Mouse (Mus musculus) embryonic facial prominence, embryonic 14.5 days (tissue): ENCODE results near the gene Pfkfb3. TPM values are rescaled to one million over a fixed set of nuclear protein-coding genes. Genes with fewer than 3 reads are reported as not detected.
A peak's percentile ranks its signal among the peaks of the same experiment; 100 is the strongest.

Source experiments
- ATAC-seq: fragments of 200-750 bp; cut with Nextera tagmentation; 2 replicates; pipeline ENCODE4 v1.8.0; 2017; ENCODE audit warnings: low read depth, moderate number of reproducible peaks, moderate TSS enrichment
- DNase-seq: peaks from one replicate; pipeline ENCODE4 v3.0.0-alpha.2; 2015; ENCODE audit warnings: low spot score
- H3K27ac ChIP-seq: fragments of 300-500 bp; sonication (generic); replicated peaks from 2 replicates; pipeline ENCODE4 v1.5.1; 2014; ENCODE audit warnings: low read depth, mild to moderate bottlenecking, low read length, moderate library complexity
- H3K27me3 ChIP-seq: fragments of 300-500 bp; sonication (generic); replicated peaks from 2 replicates; pipeline ENCODE4 v1.6.1; 2014; ENCODE audit warnings: low read length; ENCODE audit not compliant: control insufficient read depth, insufficient read depth
- H3K36me3 ChIP-seq: fragments of 300-500 bp; sonication (generic); 2 replicates; pipeline ENCODE4 v1.6.1; 2014; ENCODE audit warnings: low read length, mixed read lengths; ENCODE audit not compliant: control insufficient read depth, insufficient read depth
- H3K4me1 ChIP-seq: fragments of 300-500 bp; sonication (generic); 2 replicates; pipeline ENCODE4 v1.6.1; 2014; ENCODE audit warnings: antibody characterized with exemption, low read length; ENCODE audit not compliant: control insufficient read depth, insufficient read depth
- H3K4me2 ChIP-seq: fragments of 300-500 bp; sonication (generic); 2 replicates; pipeline ENCODE4 v1.6.1; 2014; ENCODE audit warnings: low read depth, mild to moderate bottlenecking, low read length, moderate library complexity, mixed read lengths
- H3K4me3 ChIP-seq: fragments of 300-500 bp; sonication (generic); 2 replicates; pipeline ENCODE4 v1.5.1; 2014; ENCODE audit warnings: low read depth, mild to moderate bottlenecking, low read length
- H3K9ac ChIP-seq: fragments of 300-500 bp; sonication (generic); 2 replicates; pipeline ENCODE4 v1.6.1; 2014; ENCODE audit warnings: low read depth, mild to moderate bottlenecking, low read length, moderate library complexity, mixed read lengths
- H3K9me3 ChIP-seq: fragments of 300-500 bp; sonication (generic); 2 replicates; pipeline ENCODE4 v1.6.1; 2016; ENCODE audit warnings: low read length; ENCODE audit not compliant: control insufficient read depth
- WGBS: fragments of 180-500 bp; shearing (Covaris S2); extraction: QIAGEN DNeasy Blood & Tissue Kit; methylation state at CpG from one replicate; pipeline ENCODE4 v1.1.7; 2014; 5-methylcytosine and 5-hydroxymethylcytosine counted together
- polyA plus RNA-seq: library from polyadenylated mRNA; unstranded; fragments of >200 nt; fragmentation: Nextera tagmentation; extraction: Ambion mirVana; gene quantifications from 2 replicates; pipeline ENCODE4 v1.2.1, GENCODE M21; 2014

Pfkfb3 gene
- polyA plus RNA-seq, 1 experiment from 2014 or later, result 9.2 TPM

DNA sequence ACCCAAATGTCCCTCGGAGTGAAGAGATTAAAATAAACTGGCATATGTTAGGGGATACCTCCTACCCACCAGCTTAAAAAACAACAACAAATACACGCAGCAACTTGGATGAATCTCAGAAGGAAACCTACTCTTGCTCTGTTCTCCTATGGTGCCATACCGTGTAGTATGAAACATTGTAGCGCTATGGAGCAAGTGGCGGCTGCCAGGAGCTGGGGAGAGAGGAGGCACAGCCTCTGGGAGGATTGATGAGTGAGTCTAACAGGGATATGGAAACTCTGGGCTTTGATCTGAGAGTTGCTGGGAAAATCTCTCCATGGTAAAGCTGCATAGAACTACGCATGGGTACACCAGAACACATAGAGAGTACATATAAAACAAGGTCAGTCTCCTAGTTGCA is 126.3 kb downstream of the Pfkfb3 start:
- Histone ChIP-seq H3K4me3 (no peak overlapping the region), H3K9me3 (no peaks in the 10 kb centered on the region), H3K27ac (no peak overlapping the region), H3K4me1 (0 out of 2 replicates have a peak, but pooled peaks cover 3% of the 10 kb centered on the region), H3K27me3 (no peaks in the 10 kb centered on the region), H3K4me2 (no peak overlapping the region), H3K36me3 (no peaks in the 10 kb centered on the region), H3K9ac (no peak overlapping the region)
- DNase-seq (no peak), ATAC-seq (no peak)
- WGBS, result 84% methylated on average over 6 of the region's 6 CpGs

- H3K9me3 ChIP-seq, result no peaks in the 10 kb centered on the region
- WGBS, result 26% methylated on average over 3 of the region's 3 CpGs
- H3K4me3 ChIP-seq, result no peak overlapping the region
- 0 out of 2 replicates have a peak, but pooled peaks cover 3% of the 10 kb centered on the region for H3K4me1 ChIP-seq
- no peak overlapping the region for H3K27ac ChIP-seq
- no peak overlapping the region for H3K9ac ChIP-seq
- DNase-seq, result no peak
- no peaks in the 10 kb centered on the region for H3K36me3 ChIP-seq
- no peak overlapping the region for H3K4me2 ChIP-seq
- H3K27me3 ChIP-seq, result no peaks in the 10 kb centered on the region
- no peak for ATAC-seq
Observed at GRCm38 (mm10) chr2:11426379-11426778, 127.5 kb downstream of the Pfkfb3 start.

- DNase-seq, result peak; percentile 30
- 29% methylated on average over 5 of the region's 5 CpGs for WGBS
- ATAC-seq, result peak; percentile 26; the same call in 1 of the 2 replicates
- Histone ChIP-seq H3K27me3 (no peaks in the 10 kb centered on the region), H3K4me1 (0 out of 2 replicates have a peak, but pooled peaks cover 3% of the 10 kb centered on the region), H3K36me3 (no peaks in the 10 kb centered on the region), H3K27ac (no peak overlapping the region), H3K9ac (no peak overlapping the region), H3K4me3 (no peak overlapping the region), H3K4me2 (no peak overlapping the region), H3K9me3 (no peaks in the 10 kb centered on the region)
Observed at GRCm38 (mm10) chr2:11425421-11426131, 128.3 kb downstream of the Pfkfb3 start.

DNA sequence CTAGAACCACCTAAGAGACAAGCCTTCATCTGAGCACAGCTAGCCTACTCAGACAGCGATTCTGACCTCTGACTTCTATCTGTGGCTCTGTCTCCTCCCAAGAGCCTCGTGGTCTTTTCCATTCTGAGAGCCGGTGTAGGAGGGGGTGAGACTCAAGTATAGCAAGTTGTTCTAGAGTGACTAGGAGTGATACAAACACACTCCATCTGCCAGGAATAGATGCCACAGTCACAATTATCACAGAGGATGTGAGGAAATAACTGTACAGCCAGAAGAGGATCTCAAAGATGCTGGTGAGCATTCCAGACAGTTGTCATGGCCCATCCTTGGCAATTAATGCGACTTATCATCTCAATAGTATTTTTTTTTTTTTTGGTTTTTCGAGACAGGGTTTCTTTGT is 129.6 kb downstream of the Pfkfb3 start:
- Histone ChIP-seq H3K27me3 (no peaks in the 10 kb centered on the region), H3K4me1 (0 out of 2 replicates have a peak, but pooled peaks cover 3% of the 10 kb centered on the region), H3K9ac (no peak overlapping the region), H3K27ac (no peak overlapping the region), H3K4me2 (no peak overlapping the region), H3K36me3 (no peaks in the 10 kb centered on the region), H3K4me3 (no peak overlapping the region), H3K9me3 (no peaks in the 10 kb centered on the region)
- DNase-seq (no peak), ATAC-seq (no peak)
- WGBS, result 79% methylated on average over 5 of the region's 5 CpGs

DNA sequence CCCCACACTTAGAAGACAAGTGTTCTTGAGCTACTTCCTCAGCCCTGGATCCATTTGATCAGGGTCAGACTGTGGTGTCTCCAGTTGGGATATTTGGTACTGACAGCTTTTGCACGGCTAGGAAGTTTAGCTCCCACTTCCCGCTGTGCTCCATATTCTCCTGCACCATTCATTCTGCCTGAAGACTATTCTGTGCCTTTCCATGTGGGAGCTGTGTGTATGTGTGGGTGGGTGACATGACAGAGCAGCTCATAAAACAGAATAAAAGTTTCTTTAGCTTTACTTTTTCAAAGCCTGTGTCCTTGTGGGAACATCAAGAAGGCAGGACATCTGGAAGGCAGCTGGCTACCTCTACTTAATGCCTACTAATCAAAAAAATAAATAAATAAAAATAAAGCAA is 130.5 kb downstream of the Pfkfb3 start:
- H3K4me1 ChIP-seq, result 0 out of 2 replicates have a peak, but pooled peaks cover 3% of the 10 kb centered on the region
- ATAC-seq, result no peak
- no peaks in the 10 kb centered on the region for H3K36me3 ChIP-seq
- no peak overlapping the region for H3K9ac ChIP-seq
- no peak overlapping the region for H3K4me2 ChIP-seq
- no peaks in the 10 kb centered on the region for H3K9me3 ChIP-seq
- no peak for DNase-seq
- no peak overlapping the region for H3K27ac ChIP-seq
- H3K4me3 ChIP-seq, result no peak overlapping the region
- H3K27me3 ChIP-seq, result no peaks in the 10 kb centered on the region
- 69% methylated on average over 2 of the region's 2 CpGs for WGBS

DNA sequence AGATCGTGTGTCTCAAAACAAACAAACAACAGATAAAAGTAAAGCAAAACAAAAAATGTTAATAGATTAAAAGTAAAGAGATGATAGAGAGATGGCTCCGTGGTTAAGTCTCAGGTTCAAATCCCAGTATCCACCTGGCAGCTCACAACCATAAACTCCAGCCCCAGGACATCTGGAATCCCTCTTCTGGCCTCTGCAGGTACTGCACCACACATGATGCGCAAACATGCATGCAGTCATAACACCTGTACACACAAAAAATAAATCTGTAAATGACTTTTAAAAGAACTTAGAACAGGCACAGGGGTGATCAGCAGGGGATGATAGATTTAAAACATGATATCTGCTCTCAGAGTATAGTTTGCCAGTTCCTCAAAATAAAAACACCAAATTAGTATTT is 131.5 kb downstream of the Pfkfb3 start:
- 82% methylated on average over 3 of the region's 3 CpGs for WGBS
- Histone ChIP-seq H3K4me1 (0 out of 2 replicates have a peak, but pooled peaks cover 3% of the 10 kb centered on the region), H3K36me3 (no peaks in the 10 kb centered on the region), H3K9ac (no peak overlapping the region), H3K9me3 (no peaks in the 10 kb centered on the region), H3K4me3 (no peak overlapping the region), H3K4me2 (no peak overlapping the region), H3K27me3 (no peaks in the 10 kb centered on the region), H3K27ac (no peak overlapping the region)
- no peak for ATAC-seq
- no peak for DNase-seq

Other genes with a start within 250 kb of the Pfkfb3 start
- gene Rbm17, start 50.1 kb upstream of the Pfkfb3 start, polyA plus RNA-seq, result 128 and 136 TPM in 2 replicates
- gene Gm17490, start 72.2 kb upstream of the Pfkfb3 start, polyA plus RNA-seq, result not detected in 2 replicates
- gene Il2ra, start 88.7 kb upstream of the Pfkfb3 start, polyA plus RNA-seq, result not detected in 2 replicates
- gene Il15ra, start 151.2 kb upstream of the Pfkfb3 start, polyA plus RNA-seq, result 3.2 and 3.5 TPM in 2 replicates
- 136 and 147 TPM in 2 replicates for gene Fbh1, start 223.5 kb upstream of the Pfkfb3 start, polyA plus RNA-seq
- gene Ankrd16, start 223.8 kb upstream of the Pfkfb3 start, polyA plus RNA-seq, result 22.0 and 24.5 TPM in 2 replicates